Mouse (Mus musculus): ENCODE data around the gene Cdc42bpg. TPM values are rescaled to one million over a fixed set of nuclear protein-coding genes. Genes with fewer than 3 reads are reported as not detected.

The Cdc42bpg gene
- polyA plus RNA-seq, 1 experiment: 12.9 TPM

- no peak for TF ChIP-seq GATA1 (IDR thresholded peaks at IDR 0.05; ENCODE audit: low read length)
Measured at GRCm38 (mm10) chr19:6272738-6273137, 33.5 kb upstream of the Cdc42bpg start.

- no peak for TF ChIP-seq GATA1 (IDR thresholded peaks at IDR 0.05; ENCODE audit: low read length)
Measured at GRCm38 (mm10) chr19:6273592-6273991, 32.7 kb upstream of the Cdc42bpg start.

- no peak for TF ChIP-seq GATA1 (IDR thresholded peaks at IDR 0.05; ENCODE audit: low read length)
Measured at GRCm38 (mm10) chr19:6273998-6274608, 32.2 kb upstream of the Cdc42bpg start.

GRCm38 (mm10) chr19:6275740-6276389 is 30.4 kb upstream of the Cdc42bpg start:
- TF ChIP-seq GATA1 (IDR thresholded peaks at IDR 0.05; ENCODE audit: low read length): no peak

- TF ChIP-seq GATA1 (IDR thresholded peaks at IDR 0.05; ENCODE audit: low read length): no peak
Measured at GRCm38 (mm10) chr19:6276426-6277421, 29.5 kb upstream of the Cdc42bpg start, which contains the start of gene Ehd1. TSS of gene Ehd1 (plus strand) at chr19:6276725.

GRCm38 (mm10) chr19:6277661-6278438 is 28.4 kb upstream of the Cdc42bpg start:
- no peak for TF ChIP-seq GATA1 (IDR thresholded peaks at IDR 0.05; ENCODE audit: low read length)

- TF ChIP-seq GATA1 (IDR thresholded peaks at IDR 0.05; ENCODE audit: low read length): no peak
Measured at GRCm38 (mm10) chr19:6278439-6279073, 27.7 kb upstream of the Cdc42bpg start.

- TF ChIP-seq GATA1 (IDR thresholded peaks at IDR 0.05; ENCODE audit: low read length): no peak
Measured at GRCm38 (mm10) chr19:6279481-6280144, 26.6 kb upstream of the Cdc42bpg start.

- no peak for TF ChIP-seq GATA1 (IDR thresholded peaks at IDR 0.05; ENCODE audit: low read length)
Measured at GRCm38 (mm10) chr19:6280554-6280953, 25.7 kb upstream of the Cdc42bpg start.

- no peak for TF ChIP-seq GATA1 (IDR thresholded peaks at IDR 0.05; ENCODE audit: low read length)
Measured at GRCm38 (mm10) chr19:6281122-6282020, 24.9 kb upstream of the Cdc42bpg start.

GRCm38 (mm10) chr19:6283001-6283400 is 23.3 kb upstream of the Cdc42bpg start:
- TF ChIP-seq GATA1 (IDR thresholded peaks at IDR 0.05; ENCODE audit: low read length): no peak

- peak; percentile 92 for TF ChIP-seq GATA1 (IDR thresholded peaks at IDR 0.05; ENCODE audit: low read length)
Measured at GRCm38 (mm10) chr19:6284502-6284901, 21.8 kb upstream of the Cdc42bpg start.

- no peak for TF ChIP-seq GATA1 (IDR thresholded peaks at IDR 0.05; ENCODE audit: low read length)
Measured at GRCm38 (mm10) chr19:6285226-6285625, 21.0 kb upstream of the Cdc42bpg start.

Data from G1E-ER4 (cell line).